Mouse (Mus musculus) midbrain, postnatal 0 days (tissue): ENCODE measurements at regions not wholly inside any gene's neighbourhood (a gene's known extent, or its start where the extent isn't known, plus 50 kb on each side); places are given as distances from the start of the nearest gene placed in this dataset.
A peak's percentile ranks its signal among the peaks of the same experiment; 100 is the strongest.

ENCODE experiments used
- ATAC-seq: fragments of 200-750 bp; cut with Nextera tagmentation; 2 replicates; pipeline ENCODE4 v1.8.0; 2017; ENCODE audit warnings: moderate number of reproducible peaks, mild to moderate bottlenecking, moderate TSS enrichment, moderate library complexity; ENCODE audit not compliant: low FRiP score
- DNase-seq: peaks from one replicate; pipeline ENCODE4 v3.0.0-alpha.2; 2015; ENCODE audit warnings: low spot score
- H3K27ac ChIP-seq: fragments of 300-500 bp; sonication (generic); 2 replicates; pipeline ENCODE4 v1.5.1; 2014; ENCODE audit warnings: low read depth, mild to moderate bottlenecking, low read length, mixed read lengths
- H3K27me3 ChIP-seq: fragments of 300-500 bp; sonication (generic); 2 replicates; pipeline ENCODE4 v1.6.1; 2014; ENCODE audit warnings: low read length, control low read depth, mixed read lengths; ENCODE audit not compliant: insufficient read depth
- H3K36me3 ChIP-seq: fragments of 300-500 bp; sonication (generic); 2 replicates; pipeline ENCODE4 v1.6.1; 2014; ENCODE audit warnings: low read length, control low read depth, mixed read lengths; ENCODE audit not compliant: insufficient read depth
- H3K4me1 ChIP-seq: fragments of 300-500 bp; sonication (generic); 2 replicates; pipeline ENCODE4 v1.6.1; 2014; ENCODE audit warnings: mild to moderate bottlenecking, control low read depth, antibody characterized with exemption, low read length, mixed read lengths; ENCODE audit not compliant: insufficient read depth
- H3K4me2 ChIP-seq: fragments of 300-500 bp; sonication (generic); 2 replicates; pipeline ENCODE4 v1.6.1; 2014; ENCODE audit warnings: low read depth, mild to moderate bottlenecking, low read length, mixed read lengths; ENCODE audit not compliant: poor library complexity, severe bottlenecking
- H3K4me3 ChIP-seq: fragments of 300-500 bp; sonication (generic); 2 replicates; pipeline ENCODE4 v1.5.1; 2014; ENCODE audit warnings: low read depth, mild to moderate bottlenecking, low read length, moderate library complexity
- H3K9ac ChIP-seq: fragments of 300-500 bp; sonication (generic); replicated peaks from 2 replicates; pipeline ENCODE4 v1.6.1; 2014; ENCODE audit warnings: mild to moderate bottlenecking, low read length, moderate library complexity, mixed read lengths; ENCODE audit not compliant: poor library complexity, severe bottlenecking
- H3K9me3 ChIP-seq: fragments of 300-500 bp; sonication (generic); 2 replicates; pipeline ENCODE4 v1.6.1; 2016; ENCODE audit warnings: low read length, control low read depth
- CTCF ChIP-seq: IDR thresholded peaks from 2 replicates; pipeline ENCODE4 v1.5.1; 2016; ENCODE audit warnings: antibody characterized with exemption, mild to moderate bottlenecking
- WGBS: fragments of 180-500 bp; shearing (Covaris S2); extraction: QIAGEN DNeasy Blood & Tissue Kit; methylation state at CpG from one replicate; pipeline ENCODE4 v1.1.7; 2014; 5-methylcytosine and 5-hydroxymethylcytosine counted together

- DNase-seq: peak; percentile 26
- Histone ChIP-seq H3K9ac (no peak overlapping the region), H3K27me3 (no peaks in the 10 kb centered on the region), H3K27ac (no peak overlapping the region), H3K4me3 (no peak overlapping the region), H3K4me2 (no peak overlapping the region), H3K36me3 (no peaks in the 10 kb centered on the region), H3K9me3 (no peaks in the 10 kb centered on the region), H3K4me1 (peaks cover 9% of the 10 kb centered on the region)
- ATAC-seq: no peak
- TF ChIP-seq CTCF: no peak
- WGBS: 57% methylated on average over 4 of the region's 4 CpGs
Measured at GRCm38 (mm10) chr15:52156779-52157178, 1727.9 kb upstream of the Gm7489 start.

- peak; percentile 89 for ATAC-seq
- Histone ChIP-seq H3K9ac (0 out of 2 replicates have a peak overlapping the region, but pooled peaks have one; percentile 15), H3K4me1 (peaks cover 9% of the 10 kb centered on the region), H3K4me3 (peak overlapping the region; percentile 15; the same call in 1 of the 2 replicates), H3K36me3 (no peaks in the 10 kb centered on the region), H3K9me3 (no peaks in the 10 kb centered on the region), H3K4me2 (peak overlapping the region; percentile 44), H3K27ac (peak overlapping the region; percentile 66), H3K27me3 (no peaks in the 10 kb centered on the region)
- peak; percentile 94 for DNase-seq
- 7% methylated on average over 18 of the region's 18 CpGs for WGBS
- peak; percentile 96 for TF ChIP-seq CTCF
Measured at GRCm38 (mm10) chr15:52160181-52161088, 1724.3 kb upstream of the Gm7489 start.

- Histone ChIP-seq H3K4me3 (no peak overlapping the region), H3K9ac (no peak overlapping the region)
- 0% methylated on average over 3 of the region's 3 CpGs for WGBS
Measured at GRCm38 (mm10) chr15:52161089-52161442, 1723.6 kb upstream of the Gm7489 start.

GRCm38 (mm10) chr15:52161568-52162316 is 1723.0 kb upstream of the Gm7489 start:
- WGBS: 13% methylated on average over 19 of the region's 19 CpGs
- H3K27me3 ChIP-seq: no peaks in the 10 kb centered on the region

More at GRCm38 (mm10) chr15:52161089-52161442, 1723.6 kb upstream of the Gm7489 start:
- no peaks in the 10 kb centered on the region for H3K9me3 ChIP-seq
- DNase-seq (peak; percentile 31), ATAC-seq (peak; percentile 65)
- no peak overlapping the region for H3K4me2 ChIP-seq
- H3K36me3 ChIP-seq: no peaks in the 10 kb centered on the region
- H3K27ac ChIP-seq: peak overlapping the region; percentile 66
- TF ChIP-seq CTCF: no peak
- H3K4me1 ChIP-seq: peaks cover 9% of the 10 kb centered on the region
- H3K27me3 ChIP-seq: no peaks in the 10 kb centered on the region

GRCm38 (mm10) chr15:52166144-52166543 is 1718.6 kb upstream of the Gm7489 start:
- H3K4me2 ChIP-seq: no peak overlapping the region
- H3K9me3 ChIP-seq: no peaks in the 10 kb centered on the region
- no peak for TF ChIP-seq CTCF

More at GRCm38 (mm10) chr15:52161568-52162316, 1723.0 kb upstream of the Gm7489 start:
- peak; percentile 64 for ATAC-seq
- TF ChIP-seq CTCF: no peak
- Histone ChIP-seq H3K27ac (peak overlapping the region; percentile 66), H3K4me2 (no peak overlapping the region), H3K9ac (no peak overlapping the region; the same call in 1 of the 2 replicates), H3K9me3 (no peaks in the 10 kb centered on the region), H3K4me3 (no peak overlapping the region), H3K4me1 (peaks cover 9% of the 10 kb centered on the region), H3K36me3 (no peaks in the 10 kb centered on the region)
- DNase-seq: peak; percentile 75

More at GRCm38 (mm10) chr15:52166144-52166543, 1718.6 kb upstream of the Gm7489 start:
- H3K36me3 ChIP-seq: no peaks in the 10 kb centered on the region
- H3K27me3 ChIP-seq: no peaks in the 10 kb centered on the region
- no peak overlapping the region for H3K9ac ChIP-seq
- DNase-seq (no peak), ATAC-seq (no peak)
- H3K4me1 ChIP-seq: peaks cover 4% of the 10 kb centered on the region
- no peak overlapping the region for H3K27ac ChIP-seq
- H3K4me3 ChIP-seq: no peak overlapping the region
- WGBS: 73% methylated on average over 4 of the region's 4 CpGs
